Mouse (Mus musculus): ENCODE data around the gene Ltbr. TPM values are rescaled to one million over a fixed set of nuclear protein-coding genes. Genes with fewer than 3 reads are reported as not detected.

Gene Ltbr
- total and polyA plus RNA-seq, 3 experiments: 47.6 to 64.2 TPM; not detected in 1

DNA sequence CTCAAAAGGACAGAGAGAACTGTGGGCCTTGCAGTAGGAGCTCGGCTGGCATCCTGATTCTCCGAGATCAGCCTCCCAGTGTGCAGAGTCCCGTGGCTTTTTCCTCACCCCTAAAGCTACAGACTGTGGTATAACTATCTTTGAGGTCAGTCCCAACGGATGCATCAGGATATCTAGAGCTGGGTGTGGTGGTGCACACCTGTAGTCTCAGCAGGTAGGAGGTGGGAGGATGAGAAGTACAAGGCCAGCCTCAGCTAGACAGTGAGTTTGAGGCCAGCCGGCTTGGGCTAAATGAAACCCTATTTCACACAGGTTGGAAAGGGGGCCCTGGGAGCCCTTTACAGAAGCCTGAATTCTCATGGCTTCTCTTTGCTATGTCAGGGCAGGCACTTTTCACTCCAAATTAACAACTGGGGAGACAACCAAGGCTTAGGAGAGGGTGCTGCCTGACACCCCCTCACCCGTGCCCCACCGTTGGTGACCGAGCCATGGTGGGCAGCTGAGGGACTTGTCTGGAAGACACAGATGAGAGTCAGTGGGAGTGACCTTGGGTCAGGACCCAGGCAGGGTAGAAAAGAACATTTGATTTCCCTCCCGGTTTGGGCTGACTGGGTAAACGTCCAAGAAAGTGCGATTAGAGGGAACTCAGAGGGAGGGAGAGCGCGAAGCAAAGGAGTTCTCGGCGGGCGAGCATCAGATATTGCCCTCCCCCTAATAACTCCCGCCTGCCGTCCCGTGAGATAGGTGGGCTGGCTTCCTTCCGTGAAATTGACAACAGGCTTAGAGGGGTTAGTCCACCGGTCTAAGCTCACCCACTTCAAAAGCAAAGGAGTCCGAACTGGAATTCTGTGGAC, 35.3 kb upstream of the Ltbr start, which contains the start of gene Tnfrsf1a:
Gene Tnfrsf1a (plus strand): TSS at position 642 of the 854 bp plus-strand sequence.
- peak within 1 kb of the TSS; percentile 87 for H3K9ac ChIP-seq (ENCODE audit: control insufficient read depth, low read depth, low read length, poor library complexity, severe bottlenecking)
- H3K36me3 ChIP-seq (ENCODE audit: control insufficient read depth in 1 of 2, insufficient read depth in 2 of 2, low read length in 2 of 2): peaks cover 0 to 32% of the 10 kb centered on the region in 2 experiments; a peak in 2 of 4 replicates
- H3K27ac ChIP-seq (ENCODE audit: control insufficient read depth, low read depth, low read length): peak within 1 kb of the TSS; percentile 75
- H3K27me3 ChIP-seq (ENCODE audit: control insufficient read depth in 1 of 2, insufficient read depth in 2 of 2, low read length in 2 of 2): no peaks in the 10 kb centered on the region
- TF ChIP-seq GABPA (IDR thresholded peaks at IDR 0.05; ENCODE audit: low read depth, low read length) (no peak), POLR2AphosphoS5 (IDR thresholded peaks at IDR 0.05; ENCODE audit: borderline replicate concordance, low read depth, low read length) (no peak), SMC3 (IDR thresholded peaks at IDR 0.05; ENCODE audit: low read depth, low read length) (no peak), KAT2A (conservative IDR thresholded peaks at IDR 0.05; ENCODE audit: low read depth, low read length) (no peak), NRF1 (IDR thresholded peaks at IDR 0.05; ENCODE audit: insufficient read depth, low read depth, low read length, poor library complexity, severe bottlenecking) (no peak), EP300 (IDR thresholded peaks at IDR 0.05; ENCODE audit: low read depth in 1 of 2, low read length in 2 of 2) (peak; percentile 15 to 49; a peak in 1 of 4 replicates), MYB (IDR thresholded peaks at IDR 0.05; ENCODE audit: low read depth, low read length) (no peak), SIN3A (IDR thresholded peaks at IDR 0.05; ENCODE audit: low read length) (no peak), BHLHE40 (IDR thresholded peaks at IDR 0.05; ENCODE audit: borderline replicate concordance, low read depth, low read length) (peak; percentile 71; the same call in 1 of the 2 replicates), TCF12 (IDR thresholded peaks at IDR 0.05; ENCODE audit: low read depth, low read length) (0 out of 2 replicates have a peak, but pooled peaks have one; percentile 7), E2F4 (IDR thresholded peaks at IDR 0.05; ENCODE audit: borderline replicate concordance, low read depth, low read length) (0 out of 2 replicates have a peak, but pooled peaks have one; percentile 63), NELFE (IDR thresholded peaks at IDR 0.05; ENCODE audit: low read depth, low read length) (no peak), POLR2A (IDR thresholded peaks at IDR 0.05; ENCODE audit: control insufficient read depth in 1 of 2, insufficient read depth in 1 of 2, low read depth in 1 of 2, low read length in 2 of 2, poor library complexity in 1 of 2) (no peak; a peak in 1 of 4 replicates), MAFK (IDR thresholded peaks at IDR 0.05; ENCODE audit: borderline replicate concordance, low read depth, low read length) (no peak), ZKSCAN1 (IDR thresholded peaks at IDR 0.05; ENCODE audit: low read depth, low read length) (no peak), RAD21 (IDR thresholded peaks at IDR 0.05; ENCODE audit: low read depth, low read length) (no peak), CHD1 (IDR thresholded peaks at IDR 0.05; ENCODE audit: low read depth, low read length) (no peak), RCOR1 (IDR thresholded peaks at IDR 0.05; ENCODE audit: low read depth, low read length) (0 out of 2 replicates have a peak, but pooled peaks have one; percentile 25), TBP (IDR thresholded peaks at IDR 0.05; ENCODE audit: low read depth, low read length) (peak; percentile 67; the same call in 1 of the 2 replicates), MAX (IDR thresholded peaks at IDR 0.05; ENCODE audit: low read length) (peak; percentile 23; the same call in 1 of the 2 replicates)
- peak within 1 kb of the TSS; percentile 81 to 93 for H3K4me3 ChIP-seq (ENCODE audit: control insufficient read depth in 1 of 2, insufficient read depth in 1 of 2, low read depth in 2 of 2, low read length in 2 of 2)
- no peak for DNase-seq (ENCODE audit: low read depth, low spot score)
- no peaks in the 10 kb centered on the region for H3K9me3 ChIP-seq (replicated peaks; ENCODE audit: insufficient read depth, low read length)
- H3K4me1 ChIP-seq (ENCODE audit: control insufficient read depth in 1 of 2, insufficient read depth in 2 of 2, low read length in 2 of 2): peaks cover 11 to 50% of the 10 kb centered on the region in 2 experiments
- peaks cover 25% of the 10 kb centered on the region for H3K79me2 ChIP-seq (ENCODE audit: control insufficient read depth, insufficient read depth, low read length, poor library complexity)
